Mouse (Mus musculus): ENCODE data around the gene Kcnj6. TPM values are rescaled to one million over a fixed set of nuclear protein-coding genes. Genes with fewer than 3 reads are reported as not detected.
"Not testable (repeated sequence)": the region's sequence is repeated elsewhere in the genome, so short reads cannot be mapped to it uniquely, and the experiment has no call there.

Kcnj6 gene
- polyA plus RNA-seq, 2 experiments = 0.03 TPM; not detected in 1

DNA sequence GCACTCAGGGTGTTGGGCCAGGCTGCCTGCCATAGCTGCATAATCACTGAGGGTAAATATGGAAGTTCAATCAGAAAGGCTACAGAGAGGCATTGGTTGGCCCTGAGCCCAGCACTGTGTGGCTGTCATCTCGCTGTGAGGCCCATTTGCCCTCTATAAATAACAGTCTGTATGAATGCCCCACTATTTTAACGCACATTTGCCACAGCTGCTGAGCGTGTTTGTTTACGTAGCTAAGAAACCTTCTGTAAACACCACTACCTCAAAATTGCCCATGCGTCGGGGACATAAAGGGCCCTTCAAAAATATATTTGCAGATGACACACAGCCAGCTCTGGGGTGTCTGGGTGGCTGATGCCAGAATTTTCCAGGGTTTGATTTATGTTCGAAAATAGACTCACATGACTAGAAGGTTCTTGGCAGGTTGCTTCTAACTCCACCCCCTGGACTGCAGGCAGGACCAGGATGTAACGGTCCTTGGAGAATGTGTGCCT, 170.4 kb downstream of the Kcnj6 start:
- Histone ChIP-seq H3K9me3 (ENCODE audit: control insufficient read depth, low read length) (no peaks in the 10 kb centered on the region), H3K4me2 (replicated peaks; ENCODE audit: low read depth, low read length, severe bottlenecking) (no peak overlapping the region), H3K27ac (replicated peaks; ENCODE audit: low read depth, low read length) (peak overlapping the region; percentile 21; the same call in 1 of the 2 replicates), H3K4me1 (ENCODE audit: control insufficient read depth, insufficient read depth, low read length) (peaks cover 12% of the 10 kb centered on the region), H3K9ac (ENCODE audit: low read depth, low read length, severe bottlenecking) (no peak overlapping the region), H3K4me3 (replicated peaks; ENCODE audit: low read length) (no peak overlapping the region), H3K27me3 (ENCODE audit: control insufficient read depth, insufficient read depth, low read length) (no peaks in the 10 kb centered on the region), H3K36me3 (ENCODE audit: control insufficient read depth, insufficient read depth, low read length) (no peaks in the 10 kb centered on the region)
- WGBS = 45% methylated on average over 8 of the region's 8 CpGs
- DNase-seq (ENCODE audit: low spot score) (peak; percentile 68), ATAC-seq (ENCODE audit: low FRiP score, low read depth) (peak; percentile 89)
- TF ChIP-seq POLR2A (IDR thresholded peaks at IDR 0.05; ENCODE audit: borderline replicate concordance, extremely low read depth, insufficient read depth, insufficient read length) = no peak

DNA sequence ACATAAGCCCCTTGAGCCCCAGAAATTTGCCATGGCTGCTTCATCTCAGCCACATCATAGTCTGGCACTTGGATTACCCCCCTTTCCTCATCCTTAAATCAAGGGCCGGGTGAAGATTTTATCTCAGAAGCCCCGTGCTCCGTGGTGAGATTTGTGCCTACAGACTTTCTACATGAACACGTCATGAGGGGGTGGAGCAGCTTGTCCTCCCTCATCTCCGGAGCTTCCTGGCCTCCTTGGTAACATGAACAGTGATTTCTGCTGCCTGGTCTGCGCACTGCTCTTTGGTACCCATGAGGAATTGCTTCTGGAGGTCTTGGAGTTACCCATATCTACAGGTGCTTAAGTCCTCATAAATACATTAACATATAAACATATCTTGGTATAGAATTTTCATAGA, 172.2 kb downstream of the Kcnj6 start:
- Histone ChIP-seq H3K27me3 (ENCODE audit: control insufficient read depth, insufficient read depth, low read length) (no peaks in the 10 kb centered on the region), H3K4me1 (ENCODE audit: control insufficient read depth, insufficient read depth, low read length) (peaks cover 12% of the 10 kb centered on the region), H3K36me3 (ENCODE audit: control insufficient read depth, insufficient read depth, low read length) (no peaks in the 10 kb centered on the region), H3K4me2 (replicated peaks; ENCODE audit: low read depth, low read length, severe bottlenecking) (no peak overlapping the region), H3K9me3 (ENCODE audit: control insufficient read depth, low read length) (no peaks in the 10 kb centered on the region), H3K27ac (replicated peaks; ENCODE audit: low read depth, low read length) (no peak overlapping the region), H3K9ac (ENCODE audit: low read depth, low read length, severe bottlenecking) (no peak overlapping the region), H3K4me3 (replicated peaks; ENCODE audit: low read length) (no peak overlapping the region)
- no peak for TF ChIP-seq POLR2A (IDR thresholded peaks at IDR 0.05; ENCODE audit: borderline replicate concordance, extremely low read depth, insufficient read depth, insufficient read length)
- DNase-seq (ENCODE audit: low spot score) (no peak), ATAC-seq (ENCODE audit: low FRiP score, low read depth) (no peak)
- 74% methylated on average over 6 of the region's 6 CpGs for WGBS

DNA sequence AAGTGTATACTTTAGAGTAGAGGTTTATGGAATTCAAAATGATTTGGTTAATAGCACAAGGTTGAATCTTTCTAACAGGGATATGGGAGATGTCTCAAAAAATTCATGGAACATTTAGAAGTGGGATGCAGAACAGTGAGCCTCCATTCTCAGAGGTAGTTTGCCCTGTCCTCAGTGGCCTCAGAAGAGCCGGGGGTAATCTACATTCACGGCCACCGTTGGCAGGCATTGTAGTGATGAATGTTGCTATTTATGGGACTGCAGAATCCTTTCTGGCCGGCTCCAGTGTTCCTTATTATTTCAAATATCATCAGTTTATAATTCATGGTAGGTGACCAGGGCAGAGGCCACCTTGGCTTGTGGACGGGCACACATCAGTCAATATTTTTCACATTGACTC, 174.9 kb downstream of the Kcnj6 start:
- peaks cover 12% of the 10 kb centered on the region for H3K4me1 ChIP-seq (ENCODE audit: control insufficient read depth, insufficient read depth, low read length)
- no peaks in the 10 kb centered on the region for H3K9me3 ChIP-seq (ENCODE audit: control insufficient read depth, low read length)
- DNase-seq (ENCODE audit: low spot score) (no peak), ATAC-seq (ENCODE audit: low FRiP score, low read depth) (no peak)
- no peak for TF ChIP-seq POLR2A (IDR thresholded peaks at IDR 0.05; ENCODE audit: borderline replicate concordance, extremely low read depth, insufficient read depth, insufficient read length)
- no peak overlapping the region for H3K4me3 ChIP-seq (replicated peaks; ENCODE audit: low read length)
- no peak overlapping the region for H3K27ac ChIP-seq (replicated peaks; ENCODE audit: low read depth, low read length)
- H3K4me2 ChIP-seq (replicated peaks; ENCODE audit: low read depth, low read length, severe bottlenecking) = no peak overlapping the region
- no peaks in the 10 kb centered on the region for H3K36me3 ChIP-seq (ENCODE audit: control insufficient read depth, insufficient read depth, low read length)
- no peaks in the 10 kb centered on the region for H3K27me3 ChIP-seq (ENCODE audit: control insufficient read depth, insufficient read depth, low read length)
- WGBS = 78% methylated on average over 5 of the region's 5 CpGs
- no peak overlapping the region for H3K9ac ChIP-seq (ENCODE audit: low read depth, low read length, severe bottlenecking)

DNA sequence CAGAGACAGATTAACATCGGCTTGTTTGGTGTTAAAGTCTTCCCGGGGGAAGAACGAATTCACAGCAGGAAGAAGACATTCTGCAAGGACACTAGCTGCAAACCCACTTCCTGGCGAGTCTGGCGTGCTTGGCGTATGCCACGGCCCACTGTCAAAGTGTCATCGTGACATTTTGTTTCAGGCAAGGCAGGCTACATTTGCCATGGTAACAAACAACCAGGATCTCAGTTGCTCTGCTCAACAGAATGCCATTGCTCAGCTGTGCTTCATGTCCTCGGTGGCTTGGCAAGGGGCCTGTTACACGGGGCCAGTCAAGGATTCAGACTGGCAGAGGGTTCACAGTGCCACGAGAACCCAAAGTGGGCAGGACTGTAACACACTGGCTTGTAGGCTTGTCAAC, 175.9 kb downstream of the Kcnj6 start:
- no peak for TF ChIP-seq POLR2A (IDR thresholded peaks at IDR 0.05; ENCODE audit: borderline replicate concordance, extremely low read depth, insufficient read depth, insufficient read length)
- ATAC-seq (ENCODE audit: low FRiP score, low read depth) = no peak
- H3K4me3 ChIP-seq (replicated peaks; ENCODE audit: low read length) = no peak overlapping the region
- WGBS = 80% methylated on average over 11 of the region's 11 CpGs
- H3K27ac ChIP-seq (replicated peaks; ENCODE audit: low read depth, low read length) = no peak overlapping the region
- H3K9me3 ChIP-seq (ENCODE audit: control insufficient read depth, low read length) = no peaks in the 10 kb centered on the region
- no peak for DNase-seq (ENCODE audit: low spot score)
- H3K4me2 ChIP-seq (replicated peaks; ENCODE audit: low read depth, low read length, severe bottlenecking) = no peak overlapping the region
- H3K4me1 ChIP-seq (ENCODE audit: control insufficient read depth, insufficient read depth, low read length) = peaks cover 3% of the 10 kb centered on the region; the same call in 1 of the 2 replicates
- H3K36me3 ChIP-seq (ENCODE audit: control insufficient read depth, insufficient read depth, low read length) = no peaks in the 10 kb centered on the region
- no peaks in the 10 kb centered on the region for H3K27me3 ChIP-seq (ENCODE audit: control insufficient read depth, insufficient read depth, low read length)
- no peak overlapping the region for H3K9ac ChIP-seq (ENCODE audit: low read depth, low read length, severe bottlenecking)

DNA sequence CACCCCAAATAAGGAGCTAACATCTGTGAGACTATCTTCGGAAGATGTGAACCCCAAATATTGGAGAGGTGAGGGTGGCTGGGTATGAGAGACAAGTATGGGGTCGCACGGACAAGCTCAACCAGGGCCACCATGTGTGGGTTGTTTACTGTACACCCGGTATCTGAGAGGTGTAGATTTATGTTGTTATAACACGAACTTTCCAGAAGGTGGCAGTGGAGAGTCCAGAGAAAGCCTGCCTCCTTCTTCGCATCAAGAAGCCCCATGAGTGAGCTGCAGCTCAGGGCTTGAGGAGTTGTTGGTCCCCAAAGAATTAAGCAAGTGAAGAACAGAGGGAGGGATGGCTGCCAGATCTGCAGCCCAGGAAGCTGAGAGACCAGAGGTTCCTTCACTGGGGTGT, 181.1 kb downstream of the Kcnj6 start:
- H3K9me3 ChIP-seq (ENCODE audit: control insufficient read depth, low read length) = peaks cover 9% of the 10 kb centered on the region
- DNase-seq (ENCODE audit: low spot score) (peak; percentile 60), ATAC-seq (ENCODE audit: low FRiP score, low read depth) (no peak)
- no peak overlapping the region for H3K4me2 ChIP-seq (replicated peaks; ENCODE audit: low read depth, low read length, severe bottlenecking)
- H3K4me1 ChIP-seq (ENCODE audit: control insufficient read depth, insufficient read depth, low read length) = no peaks in the 10 kb centered on the region
- no peak overlapping the region for H3K27ac ChIP-seq (replicated peaks; ENCODE audit: low read depth, low read length)
- no peak overlapping the region for H3K4me3 ChIP-seq (replicated peaks; ENCODE audit: low read length)
- TF ChIP-seq POLR2A (IDR thresholded peaks at IDR 0.05; ENCODE audit: borderline replicate concordance, extremely low read depth, insufficient read depth, insufficient read length) = no peak
- H3K9ac ChIP-seq (ENCODE audit: low read depth, low read length, severe bottlenecking) = no peak overlapping the region
- no peaks in the 10 kb centered on the region for H3K27me3 ChIP-seq (ENCODE audit: control insufficient read depth, insufficient read depth, low read length)
- H3K36me3 ChIP-seq (ENCODE audit: control insufficient read depth, insufficient read depth, low read length) = no peaks in the 10 kb centered on the region
- 27% methylated on average over 6 of the region's 6 CpGs for WGBS

DNA sequence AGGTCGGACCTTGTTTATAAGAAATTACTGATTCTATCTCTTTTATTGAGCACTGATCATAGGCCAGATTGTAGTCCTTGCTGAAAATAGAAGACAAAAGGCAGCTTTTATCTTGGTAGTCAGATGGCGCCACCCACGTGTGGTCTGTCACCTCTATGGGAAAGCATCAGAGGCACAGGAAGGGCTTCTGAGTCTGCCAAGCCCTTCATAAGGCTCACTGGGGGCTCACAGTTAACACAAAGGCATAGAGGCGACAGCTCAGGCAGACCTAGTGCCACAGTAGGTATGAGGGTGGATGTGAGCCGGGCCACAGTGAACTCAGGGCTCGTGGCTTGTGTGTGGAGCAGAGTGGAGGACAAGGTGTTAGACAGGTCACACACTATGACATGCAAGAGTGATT, 181.6 kb downstream of the Kcnj6 start:
- H3K36me3 ChIP-seq (ENCODE audit: control insufficient read depth, insufficient read depth, low read length) = no peaks in the 10 kb centered on the region
- no peak for TF ChIP-seq POLR2A (IDR thresholded peaks at IDR 0.05; ENCODE audit: borderline replicate concordance, extremely low read depth, insufficient read depth, insufficient read length)
- H3K9me3 ChIP-seq (ENCODE audit: control insufficient read depth, low read length) = peaks cover 9% of the 10 kb centered on the region
- H3K4me1 ChIP-seq (ENCODE audit: control insufficient read depth, insufficient read depth, low read length) = no peaks in the 10 kb centered on the region
- H3K9ac ChIP-seq (ENCODE audit: low read depth, low read length, severe bottlenecking) = no peak overlapping the region
- no peaks in the 10 kb centered on the region for H3K27me3 ChIP-seq (ENCODE audit: control insufficient read depth, insufficient read depth, low read length)
- no peak for ATAC-seq (ENCODE audit: low FRiP score, low read depth)
- H3K27ac ChIP-seq (replicated peaks; ENCODE audit: low read depth, low read length) = no peak overlapping the region
- no peak overlapping the region for H3K4me3 ChIP-seq (replicated peaks; ENCODE audit: low read length)
- H3K4me2 ChIP-seq (replicated peaks; ENCODE audit: low read depth, low read length, severe bottlenecking) = no peak overlapping the region
- 85% methylated on average over 6 of the region's 6 CpGs for WGBS
- no peak for DNase-seq (ENCODE audit: low spot score)

DNA sequence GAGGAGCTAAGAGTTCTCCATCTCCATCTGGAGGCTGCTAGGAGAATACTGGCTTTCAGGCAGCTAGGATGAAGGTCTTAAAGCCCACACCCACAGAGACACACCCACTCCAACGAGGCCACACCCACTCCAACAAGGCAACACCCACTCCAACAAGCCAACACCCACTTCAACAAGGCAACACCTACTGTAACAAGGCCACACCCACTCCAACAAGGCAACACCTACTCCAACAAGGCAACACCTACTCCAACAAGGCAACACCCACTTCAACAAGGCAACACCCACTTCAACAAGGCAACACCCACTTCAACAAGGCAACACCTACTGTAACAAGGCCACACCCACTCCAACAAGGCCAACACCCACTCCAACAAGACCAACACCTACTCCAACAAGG, 188.2 kb downstream of the Kcnj6 start:
- H3K9ac ChIP-seq (ENCODE audit: low read depth, low read length, severe bottlenecking); H3K4me3 ChIP-seq (replicated peaks; ENCODE audit: low read length); ATAC-seq (ENCODE audit: low FRiP score, low read depth); H3K9me3 ChIP-seq (ENCODE audit: control insufficient read depth, low read length); H3K27me3 ChIP-seq (ENCODE audit: control insufficient read depth, insufficient read depth, low read length); H3K4me1 ChIP-seq (ENCODE audit: control insufficient read depth, insufficient read depth, low read length); H3K36me3 ChIP-seq (ENCODE audit: control insufficient read depth, insufficient read depth, low read length); DNase-seq (ENCODE audit: low spot score); H3K4me2 ChIP-seq (replicated peaks; ENCODE audit: low read depth, low read length, severe bottlenecking); H3K27ac ChIP-seq (replicated peaks; ENCODE audit: low read depth, low read length): not testable (repeated sequence)
- WGBS = 14% methylated on average over 1 of the region's 1 CpGs
